Mouse (Mus musculus): Measurements from ENCODE around the gene Nck2. TPM values are rescaled to one million over a fixed set of nuclear protein-coding genes. Genes with fewer than 3 reads are reported as not detected.

Gene Nck2
- polyA plus RNA-seq, 1 experiment from 2014 or later = 38.1 TPM

GRCm38 (mm10) chr1:43457012-43457766 lies 12.8 kb downstream of the Nck2 start:
- H3K4me2 ChIP-seq (ENCODE audit: low read length) = no peak overlapping the region
- no peak overlapping the region for H3K9ac ChIP-seq (ENCODE audit: low read length)
- H3K27ac ChIP-seq (ENCODE audit: low read depth) = no peak overlapping the region
- H3K4me1 ChIP-seq (replicated peaks; ENCODE audit: control insufficient read depth, insufficient read depth, low read length) = peaks cover 10% of the 10 kb centered on the region
- H3K36me3 ChIP-seq (ENCODE audit: control insufficient read depth, insufficient read depth, low read length) = no peaks in the 10 kb centered on the region
- DNase-seq (ENCODE audit: low spot score) = no peak
- 79% methylated on average over 7 of the region's 7 CpGs for WGBS
- H3K9me3 ChIP-seq (ENCODE audit: control insufficient read depth, low read length) = no peaks in the 10 kb centered on the region
- no peak for ATAC-seq (replicated peaks; ENCODE audit: low FRiP score, low TSS enrichment, low read depth)
- no peak overlapping the region for H3K4me3 ChIP-seq (ENCODE audit: low read depth, low read length)
- no peaks in the 10 kb centered on the region for H3K27me3 ChIP-seq (replicated peaks; ENCODE audit: control insufficient read depth, insufficient read depth, low read length)

GRCm38 (mm10) chr1:43460468-43460867 lies 16.1 kb downstream of the Nck2 start:
- H3K4me1 ChIP-seq (replicated peaks; ENCODE audit: control insufficient read depth, insufficient read depth, low read length) = peaks cover 26% of the 10 kb centered on the region
- H3K27me3 ChIP-seq (replicated peaks; ENCODE audit: control insufficient read depth, insufficient read depth, low read length) = no peaks in the 10 kb centered on the region
- H3K4me2 ChIP-seq (ENCODE audit: low read length) = no peak overlapping the region
- H3K27ac ChIP-seq (ENCODE audit: low read depth) = no peak overlapping the region
- DNase-seq (ENCODE audit: low spot score) (no peak), ATAC-seq (replicated peaks; ENCODE audit: low FRiP score, low TSS enrichment, low read depth) (no peak)
- H3K9ac ChIP-seq (ENCODE audit: low read length) = no peak overlapping the region
- 81% methylated on average over 5 of the region's 5 CpGs for WGBS
- H3K9me3 ChIP-seq (ENCODE audit: control insufficient read depth, low read length) = no peaks in the 10 kb centered on the region
- H3K4me3 ChIP-seq (ENCODE audit: low read depth, low read length) = no peak overlapping the region
- H3K36me3 ChIP-seq (ENCODE audit: control insufficient read depth, insufficient read depth, low read length) = no peaks in the 10 kb centered on the region

- Histone ChIP-seq H3K4me1 (replicated peaks; ENCODE audit: control insufficient read depth, insufficient read depth, low read length) (peaks cover 37% of the 10 kb centered on the region), H3K4me2 (ENCODE audit: low read length) (no peak overlapping the region), H3K9ac (ENCODE audit: low read length) (no peak overlapping the region), H3K27me3 (replicated peaks; ENCODE audit: control insufficient read depth, insufficient read depth, low read length) (no peaks in the 10 kb centered on the region), H3K9me3 (ENCODE audit: control insufficient read depth, low read length) (no peaks in the 10 kb centered on the region), H3K4me3 (ENCODE audit: low read depth, low read length) (no peak overlapping the region), H3K36me3 (ENCODE audit: control insufficient read depth, insufficient read depth, low read length) (no peaks in the 10 kb centered on the region), H3K27ac (ENCODE audit: low read depth) (no peak overlapping the region)
- 64% methylated on average over 4 of the region's 4 CpGs for WGBS
- DNase-seq (ENCODE audit: low spot score) (no peak), ATAC-seq (replicated peaks; ENCODE audit: low FRiP score, low TSS enrichment, low read depth) (no peak)
These were observed 18.3 kb downstream of the Nck2 start for GRCm38 (mm10) chr1:43462666-43463065.

- Histone ChIP-seq H3K4me2 (ENCODE audit: low read length) (no peak overlapping the region), H3K36me3 (ENCODE audit: control insufficient read depth, insufficient read depth, low read length) (no peaks in the 10 kb centered on the region), H3K4me3 (ENCODE audit: low read depth, low read length) (no peak overlapping the region), H3K27me3 (replicated peaks; ENCODE audit: control insufficient read depth, insufficient read depth, low read length) (no peaks in the 10 kb centered on the region), H3K4me1 (replicated peaks; ENCODE audit: control insufficient read depth, insufficient read depth, low read length) (peaks cover 46% of the 10 kb centered on the region), H3K9ac (ENCODE audit: low read length) (no peak overlapping the region), H3K27ac (ENCODE audit: low read depth) (no peak overlapping the region), H3K9me3 (ENCODE audit: control insufficient read depth, low read length) (no peaks in the 10 kb centered on the region)
- DNase-seq (ENCODE audit: low spot score) = no peak
- ATAC-seq (replicated peaks; ENCODE audit: low FRiP score, low TSS enrichment, low read depth) = no peak
- WGBS = 65% methylated on average over 11 of the region's 11 CpGs
These were observed 19.7 kb downstream of the Nck2 start for GRCm38 (mm10) chr1:43463941-43464682.

GRCm38 (mm10) chr1:43464976-43465375 lies 20.6 kb downstream of the Nck2 start:
- Histone ChIP-seq H3K27me3 (replicated peaks; ENCODE audit: control insufficient read depth, insufficient read depth, low read length) (no peaks in the 10 kb centered on the region), H3K9ac (ENCODE audit: low read length) (no peak overlapping the region), H3K9me3 (ENCODE audit: control insufficient read depth, low read length) (no peaks in the 10 kb centered on the region), H3K36me3 (ENCODE audit: control insufficient read depth, insufficient read depth, low read length) (no peaks in the 10 kb centered on the region), H3K4me2 (ENCODE audit: low read length) (no peak overlapping the region), H3K27ac (ENCODE audit: low read depth) (no peak overlapping the region), H3K4me3 (ENCODE audit: low read depth, low read length) (no peak overlapping the region), H3K4me1 (replicated peaks; ENCODE audit: control insufficient read depth, insufficient read depth, low read length) (peaks cover 48% of the 10 kb centered on the region)
- DNase-seq (ENCODE audit: low spot score) (no peak), ATAC-seq (replicated peaks; ENCODE audit: low FRiP score, low TSS enrichment, low read depth) (no peak)

- no peak overlapping the region for H3K4me3 ChIP-seq (ENCODE audit: low read depth, low read length)
- WGBS = 60% methylated on average over 9 of the region's 9 CpGs
- ATAC-seq (replicated peaks; ENCODE audit: low FRiP score, low TSS enrichment, low read depth) = 0 out of 2 replicates have a peak, but pooled peaks have one; percentile 28
- no peak for DNase-seq (ENCODE audit: low spot score)
- peaks cover 48% of the 10 kb centered on the region for H3K4me1 ChIP-seq (replicated peaks; ENCODE audit: control insufficient read depth, insufficient read depth, low read length)
- H3K27me3 ChIP-seq (replicated peaks; ENCODE audit: control insufficient read depth, insufficient read depth, low read length) = no peaks in the 10 kb centered on the region
- no peaks in the 10 kb centered on the region for H3K36me3 ChIP-seq (ENCODE audit: control insufficient read depth, insufficient read depth, low read length)
- no peak overlapping the region for H3K9ac ChIP-seq (ENCODE audit: low read length)
- no peak overlapping the region for H3K27ac ChIP-seq (ENCODE audit: low read depth)
- no peaks in the 10 kb centered on the region for H3K9me3 ChIP-seq (ENCODE audit: control insufficient read depth, low read length)
- no peak overlapping the region for H3K4me2 ChIP-seq (ENCODE audit: low read length)
These were observed 21.7 kb downstream of the Nck2 start for GRCm38 (mm10) chr1:43465957-43466624.

- Histone ChIP-seq H3K27me3 (replicated peaks; ENCODE audit: control insufficient read depth, insufficient read depth, low read length) (no peaks in the 10 kb centered on the region), H3K9ac (ENCODE audit: low read length) (no peak overlapping the region), H3K9me3 (ENCODE audit: control insufficient read depth, low read length) (no peaks in the 10 kb centered on the region), H3K4me1 (replicated peaks; ENCODE audit: control insufficient read depth, insufficient read depth, low read length) (peaks cover 50% of the 10 kb centered on the region), H3K4me2 (ENCODE audit: low read length) (no peak overlapping the region), H3K27ac (ENCODE audit: low read depth) (no peak overlapping the region), H3K4me3 (ENCODE audit: low read depth, low read length) (no peak overlapping the region), H3K36me3 (ENCODE audit: control insufficient read depth, insufficient read depth, low read length) (no peaks in the 10 kb centered on the region)
- DNase-seq (ENCODE audit: low spot score) = no peak
- no peak for ATAC-seq (replicated peaks; ENCODE audit: low FRiP score, low TSS enrichment, low read depth)
- WGBS = 85% methylated on average over 8 of the region's 8 CpGs
These were observed 23.3 kb downstream of the Nck2 start for GRCm38 (mm10) chr1:43467656-43468055.

- Histone ChIP-seq H3K4me2 (ENCODE audit: low read length) (no peak overlapping the region), H3K4me3 (ENCODE audit: low read depth, low read length) (no peak overlapping the region), H3K4me1 (replicated peaks; ENCODE audit: control insufficient read depth, insufficient read depth, low read length) (peaks cover 48% of the 10 kb centered on the region), H3K36me3 (ENCODE audit: control insufficient read depth, insufficient read depth, low read length) (no peaks in the 10 kb centered on the region), H3K27ac (ENCODE audit: low read depth) (no peak overlapping the region), H3K27me3 (replicated peaks; ENCODE audit: control insufficient read depth, insufficient read depth, low read length) (no peaks in the 10 kb centered on the region), H3K9me3 (ENCODE audit: control insufficient read depth, low read length) (no peaks in the 10 kb centered on the region), H3K9ac (ENCODE audit: low read length) (no peak overlapping the region)
- WGBS = 72% methylated on average over 7 of the region's 7 CpGs
- ATAC-seq (replicated peaks; ENCODE audit: low FRiP score, low TSS enrichment, low read depth) (no peak), DNase-seq (ENCODE audit: low spot score) (no peak)
These were observed 23.8 kb downstream of the Nck2 start for GRCm38 (mm10) chr1:43468207-43468606.
